Mouse (Mus musculus) adrenal gland (tissue): ENCODE data around the gene Cmtm5.
"Not testable (repeated sequence)": the region's sequence is repeated elsewhere in the genome, so short reads cannot be mapped to it uniquely, and the experiment has no call there.

Experiments
- intact Hi-C: fragments of 180-260 bp; cut with DNase I; formaldehyde crosslinking; loops from one replicate; pipeline ENCODE4 v1.15.1; 2025

Gene Cmtm5

GRCm38 (mm10) chr14:54956533-54956932 lies 20.5 kb downstream of the Cmtm5 start:
- intact Hi-C loops, result no loop called here

DNA sequence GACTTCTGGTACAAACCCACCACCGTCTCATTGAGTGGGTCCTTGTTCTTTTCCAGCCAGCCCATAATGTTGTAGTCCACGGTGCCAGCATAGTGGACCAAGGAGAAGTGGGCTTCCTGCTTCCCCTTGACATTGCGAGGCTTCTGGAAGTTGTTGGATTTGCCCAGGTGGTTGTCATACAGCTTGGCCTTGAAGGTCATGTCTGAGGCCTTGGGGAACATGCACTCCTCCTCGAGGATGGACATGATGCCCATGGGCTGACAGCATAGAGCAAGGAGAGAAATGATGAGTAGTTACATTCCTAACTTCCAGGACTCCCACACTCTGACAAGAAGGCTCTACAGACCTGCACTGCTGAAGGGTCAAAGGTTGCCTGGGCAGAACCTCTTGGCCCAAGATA lies 22.4 kb downstream of the Cmtm5 start:
- intact Hi-C loops, result no loop called here

- intact Hi-C loops, result no loop called here
These were observed 23.1 kb downstream of the Cmtm5 start for GRCm38 (mm10) chr14:54959197-54959596.

GRCm38 (mm10) chr14:54959853-54960613 lies 24.0 kb downstream of the Cmtm5 start:
- intact Hi-C loops, result not testable (repeated sequence)

GRCm38 (mm10) chr14:54960769-54961168 lies 24.7 kb downstream of the Cmtm5 start:
- intact Hi-C loops, result no loop called here

DNA sequence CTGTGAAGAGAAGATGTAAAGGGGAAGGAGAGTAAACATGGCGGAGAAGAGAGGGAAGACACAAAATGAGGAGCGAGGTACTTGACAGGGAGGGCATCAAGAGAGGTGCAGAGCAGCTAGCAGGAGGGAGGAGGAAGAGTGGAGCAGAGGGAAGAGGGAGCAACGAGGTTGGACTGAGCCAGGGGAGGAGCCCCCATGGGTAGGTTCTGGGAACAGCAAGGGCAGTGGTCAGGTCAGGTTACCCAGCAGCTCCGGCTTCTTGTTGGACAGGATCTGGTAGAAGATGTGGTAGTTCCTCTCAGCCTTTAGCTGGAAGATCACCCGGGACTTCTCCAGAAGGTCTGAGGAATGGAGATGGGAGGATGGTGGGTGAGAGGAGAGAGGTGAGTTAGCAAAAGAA lies 25.4 kb downstream of the Cmtm5 start:
- intact Hi-C loops, result no loop called here

DNA sequence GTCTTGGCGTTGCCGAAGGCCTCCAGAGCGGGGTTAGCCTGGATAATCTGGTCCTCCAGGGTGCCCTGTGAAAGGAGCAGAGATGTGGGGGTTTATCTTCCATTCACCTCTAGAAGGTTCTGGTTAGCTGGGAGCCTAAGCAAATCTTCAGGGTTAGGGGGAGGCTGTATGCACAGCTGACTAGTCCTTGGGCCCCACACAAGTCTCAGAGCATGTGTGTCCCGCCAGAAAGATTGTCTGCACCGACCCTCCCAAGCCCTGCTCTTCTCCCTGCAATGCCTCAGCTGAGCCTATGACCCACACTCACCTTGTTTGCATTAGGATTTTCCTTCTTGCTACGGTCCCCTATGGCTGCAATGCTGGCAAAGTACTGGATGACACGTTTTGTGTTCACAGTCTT lies 26.7 kb downstream of the Cmtm5 start:
- intact Hi-C loops, result no loop called here

- intact Hi-C loops, result no loop called here
These were observed 27.7 kb downstream of the Cmtm5 start for GRCm38 (mm10) chr14:54963727-54964126.

DNA sequence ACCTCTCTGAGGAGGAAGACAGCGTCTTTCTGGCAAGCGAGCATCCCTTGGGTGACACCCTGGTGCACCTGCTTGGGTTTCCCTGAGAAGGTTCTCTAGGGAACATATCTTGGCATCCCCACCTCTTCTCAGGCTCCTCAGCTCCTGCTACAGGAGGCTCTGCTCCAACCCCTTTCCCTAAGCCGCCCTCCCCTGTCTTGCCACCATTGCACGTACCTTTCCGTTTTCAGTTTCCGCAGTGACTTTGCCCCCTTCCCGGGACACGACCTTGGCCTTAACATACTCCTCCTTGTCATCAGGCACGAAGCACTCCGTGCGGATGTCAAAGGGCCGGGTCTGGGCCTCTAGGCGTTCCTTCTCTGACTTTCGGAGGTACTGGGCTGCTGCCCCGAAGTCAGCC lies 29.0 kb downstream of the Cmtm5 start:
- intact Hi-C loops, result no loop called here

GRCm38 (mm10) chr14:54965631-54966030 lies 29.6 kb downstream of the Cmtm5 start:
- intact Hi-C loops, result no loop called here

DNA sequence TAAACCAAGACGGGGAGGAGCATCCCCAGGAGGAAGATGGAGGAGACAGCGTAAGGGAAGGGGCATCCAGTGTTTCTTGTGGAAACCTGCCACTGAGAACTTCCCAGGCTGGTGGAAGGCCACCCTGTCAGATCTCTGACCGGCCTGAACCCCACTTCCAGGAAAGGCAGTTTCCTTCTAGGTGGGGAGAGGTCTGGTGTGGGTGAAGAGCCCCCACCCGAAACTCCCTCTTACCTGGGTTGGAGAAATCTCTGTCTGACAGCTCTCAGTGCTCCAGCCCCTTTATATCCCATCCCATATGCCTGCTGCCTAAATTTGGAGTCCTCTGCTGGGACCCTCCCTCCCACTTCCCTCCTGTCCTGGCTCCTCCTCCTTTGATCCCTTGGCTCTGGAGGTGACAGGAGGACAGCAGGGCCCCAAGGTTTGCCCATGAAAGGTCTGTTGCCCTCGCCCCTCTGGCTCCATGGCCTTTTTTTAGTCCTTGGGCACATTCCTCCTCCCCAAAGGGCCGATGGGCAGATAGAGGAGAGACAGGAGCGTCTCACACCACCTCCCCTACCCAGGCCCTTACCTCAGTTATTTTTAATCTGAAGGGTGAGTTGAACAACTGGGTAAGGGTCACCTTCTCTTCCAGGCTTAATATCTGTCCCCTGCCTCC lies 30.4 kb downstream of the Cmtm5 start, which contains the start of gene Myh6:
Gene Myh6, minus strand, starts transcription at position 608 of the 658 bp plus-strand sequence.
- intact Hi-C loops, result no loop called here

GRCm38 (mm10) chr14:54967874-54968273 lies 31.8 kb downstream of the Cmtm5 start:
- intact Hi-C loops, result no loop called here

GRCm38 (mm10) chr14:54968344-54968743 lies 32.3 kb downstream of the Cmtm5 start:
- intact Hi-C loops, result no loop called here

DNA sequence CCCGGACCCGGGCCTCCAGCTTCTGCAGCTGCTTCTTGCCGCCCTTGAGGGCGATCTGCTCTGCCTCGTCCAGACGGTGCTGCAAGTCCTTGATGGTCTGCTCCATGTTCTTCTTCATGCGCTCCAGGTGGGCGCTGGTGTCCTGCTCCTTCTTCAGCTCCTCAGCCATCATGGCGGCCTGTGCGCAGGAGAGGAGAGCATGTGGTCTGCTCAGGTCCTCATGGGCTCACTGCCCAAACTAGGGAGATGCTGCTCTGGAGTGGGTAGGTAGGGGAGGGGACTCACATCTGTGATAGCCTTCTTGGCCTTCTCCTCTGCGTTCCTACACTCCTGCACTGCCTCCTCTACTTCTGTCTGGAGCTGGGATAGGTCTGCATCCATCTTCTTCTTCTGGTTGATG lies 36.7 kb downstream of the Cmtm5 start:
- intact Hi-C loops, result not testable (repeated sequence)

- intact Hi-C loops, result no loop called here
These were observed 38.2 kb downstream of the Cmtm5 start for GRCm38 (mm10) chr14:54974068-54974791.

DNA sequence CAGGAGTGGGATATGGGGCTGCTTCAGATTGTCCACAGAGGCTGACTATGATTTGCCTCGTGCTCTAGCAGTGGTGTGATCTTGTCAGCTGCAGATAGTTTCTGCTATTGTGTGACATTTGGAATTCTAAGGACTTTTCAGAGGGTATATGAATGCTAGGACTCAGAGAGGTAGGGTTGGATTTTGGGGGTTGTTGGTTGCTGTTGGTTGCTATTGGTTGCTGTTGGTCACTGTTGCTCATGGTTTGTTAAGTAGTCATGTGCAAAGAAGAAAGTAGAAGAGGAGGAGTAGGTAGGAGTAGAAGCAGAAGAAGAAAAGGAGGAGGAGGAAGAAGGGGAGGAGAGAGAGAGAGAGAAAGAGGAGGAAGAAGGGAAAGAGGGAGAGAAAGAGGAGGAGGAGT lies 40.6 kb downstream of the Cmtm5 start, which contains the start of gene Gm17428:
Gene Gm17428, plus strand, starts transcription at position 301 of the 400 bp plus-strand sequence.
- intact Hi-C loops, result no loop called here

DNA sequence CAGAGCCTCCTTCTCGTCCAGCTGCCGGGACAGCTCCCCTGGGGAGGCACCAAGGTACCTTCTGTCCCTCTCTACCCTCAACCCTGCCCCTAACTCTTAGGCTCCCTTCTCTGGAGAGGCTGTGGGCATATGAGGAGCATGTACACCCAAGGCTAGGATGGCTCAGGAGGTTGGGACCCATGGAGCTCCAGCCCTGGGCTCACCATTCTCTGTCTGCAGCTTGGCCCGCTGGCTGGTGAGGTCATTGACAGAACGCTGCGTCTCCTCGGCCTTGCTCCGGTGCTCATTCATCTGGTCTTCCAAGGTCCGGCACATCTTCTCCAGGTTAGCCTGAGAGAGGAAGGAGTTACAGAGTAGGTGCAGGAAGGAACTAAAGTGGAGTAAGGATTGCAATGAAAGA lies 42.6 kb downstream of the Cmtm5 start:
- intact Hi-C loops, result no loop called here

- intact Hi-C loops, result no loop called here
These were observed 45.9 kb downstream of the Cmtm5 start for GRCm38 (mm10) chr14:54981934-54982333.

- intact Hi-C loops, result not testable (repeated sequence)
These were observed 52.4 kb downstream of the Cmtm5 start for GRCm38 (mm10) chr14:54988350-54988874.
